Mouse (Mus musculus): Measurements from ENCODE around the gene Arhgef19. TPM values are rescaled to one million over a fixed set of nuclear protein-coding genes. Genes with fewer than 3 reads are reported as not detected.
A peak's percentile ranks its signal among the peaks of the same experiment; 100 is the strongest.

Gene Arhgef19
- polyA plus RNA-seq, 1 experiment, result 2.6 TPM

DNA sequence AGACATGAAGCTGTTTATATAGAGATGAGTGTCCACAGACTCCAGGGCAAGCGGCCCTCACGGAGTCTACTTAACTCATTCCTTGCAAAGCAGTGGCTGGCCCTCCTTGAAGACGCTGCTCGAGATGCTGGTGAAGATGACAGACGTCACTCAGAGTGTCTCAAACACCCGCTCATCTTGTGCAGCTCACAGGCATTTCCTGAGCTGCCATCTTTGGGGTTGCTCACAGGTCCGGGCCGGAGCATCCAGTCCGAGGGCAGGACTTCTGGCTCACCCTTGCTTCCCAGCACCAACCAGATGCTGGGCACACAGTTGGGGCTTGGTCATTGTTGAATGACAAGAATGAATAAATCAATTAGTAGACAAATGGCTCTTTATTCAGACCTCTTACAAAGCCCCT lies 26.4 kb upstream of the Arhgef19 start:
- no peak for DNase-seq (ENCODE audit: low read depth)
- TF ChIP-seq CTCF (IDR thresholded peaks at IDR 0.05; ENCODE audit: borderline replicate concordance, extremely low read depth, insufficient read depth, insufficient read length), result no peak
- no peak for TF ChIP-seq POLR2A (IDR thresholded peaks at IDR 0.05; ENCODE audit: borderline replicate concordance, extremely low read depth, insufficient read depth, insufficient read length, poor library complexity, severe bottlenecking)

DNA sequence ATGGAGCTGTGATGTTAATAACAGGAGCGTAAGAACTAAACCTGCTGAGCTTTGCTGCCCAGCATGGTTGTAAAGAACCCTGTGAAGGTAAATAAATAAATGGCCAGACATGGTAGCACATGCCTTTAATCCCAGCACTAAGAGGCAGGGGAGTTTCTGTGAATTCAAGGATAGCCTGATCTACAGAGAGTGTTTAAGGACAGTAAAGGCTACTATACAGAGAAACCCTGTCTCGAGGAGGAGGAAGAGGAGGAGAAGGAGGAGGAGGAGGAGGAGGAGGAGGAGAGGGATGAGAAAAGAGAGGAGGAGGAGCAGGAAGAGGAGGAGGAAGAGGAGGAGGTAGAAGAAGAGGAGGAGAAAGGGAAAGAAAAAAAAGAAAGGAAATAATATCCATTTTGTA lies 26.0 kb upstream of the Arhgef19 start:
- peak; percentile 5 for DNase-seq (ENCODE audit: low read depth)
- no peak for TF ChIP-seq POLR2A (IDR thresholded peaks at IDR 0.05; ENCODE audit: borderline replicate concordance, extremely low read depth, insufficient read depth, insufficient read length, poor library complexity, severe bottlenecking)
- TF ChIP-seq CTCF (IDR thresholded peaks at IDR 0.05; ENCODE audit: borderline replicate concordance, extremely low read depth, insufficient read depth, insufficient read length), result no peak

DNA sequence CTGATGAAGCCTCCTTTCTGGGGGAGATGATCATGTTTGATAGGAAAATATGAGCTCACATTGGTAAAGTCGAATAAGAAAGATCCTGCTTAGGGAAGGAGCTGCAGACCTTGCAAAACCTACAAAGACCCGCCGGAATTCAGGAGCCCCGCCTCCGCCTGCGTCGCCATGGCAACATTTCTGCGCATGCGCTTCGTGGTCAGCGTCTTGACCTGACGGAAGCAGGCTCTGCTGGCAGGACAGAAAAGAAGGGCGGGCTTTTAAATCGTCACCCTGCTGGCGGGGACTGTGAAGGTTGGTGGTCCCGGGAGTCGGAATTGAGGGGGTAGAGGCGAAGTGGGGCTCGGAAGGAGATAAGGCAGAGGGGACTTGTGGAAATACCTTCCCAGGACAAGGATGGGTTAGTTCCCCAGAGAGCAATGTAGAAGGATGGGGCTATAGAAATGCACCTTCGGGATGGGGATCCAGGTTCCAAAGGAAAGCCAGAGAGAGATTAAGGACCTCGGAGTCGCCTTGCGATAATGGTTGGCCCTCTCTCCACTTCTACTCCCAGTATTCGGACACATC lies 25.4 kb upstream of the Arhgef19 start, which contains the start of gene Rsg1:
TSS of gene Rsg1 (plus strand) at position 187 of the 567 bp plus-strand sequence.
- peak; percentile 99 for DNase-seq (ENCODE audit: low read depth)
- peak; percentile 34; the same call in 1 of the 2 replicates for TF ChIP-seq POLR2A (IDR thresholded peaks at IDR 0.05; ENCODE audit: borderline replicate concordance, extremely low read depth, insufficient read depth, insufficient read length, poor library complexity, severe bottlenecking)
- TF ChIP-seq CTCF (IDR thresholded peaks at IDR 0.05; ENCODE audit: borderline replicate concordance, extremely low read depth, insufficient read depth, insufficient read length), result no peak

DNA sequence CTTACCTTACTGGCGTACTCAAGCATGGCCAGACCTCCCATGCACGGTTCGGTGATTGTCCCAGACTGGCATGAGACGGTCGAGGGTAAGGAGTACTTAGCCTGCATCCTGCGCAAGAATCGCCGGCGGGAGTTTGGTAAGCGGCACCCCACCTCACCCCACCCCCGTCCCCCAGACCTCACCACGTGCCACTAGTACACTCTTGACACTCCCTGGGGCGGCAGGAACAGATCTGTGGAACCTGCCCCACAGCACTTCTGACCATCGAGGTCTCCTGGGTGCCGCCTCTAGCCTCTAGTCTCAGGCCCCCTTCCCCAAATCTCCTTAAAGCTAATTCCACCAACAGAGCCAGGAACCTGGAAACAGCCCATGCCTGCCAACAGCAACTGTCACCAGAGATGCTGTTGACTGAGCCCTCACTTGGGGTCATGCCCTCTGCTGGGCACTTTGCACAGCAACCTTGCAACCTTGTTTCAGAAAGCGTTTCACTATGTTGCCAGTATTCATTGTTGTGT lies 24.9 kb upstream of the Arhgef19 start:
- TF ChIP-seq CTCF (IDR thresholded peaks at IDR 0.05; ENCODE audit: borderline replicate concordance, extremely low read depth, insufficient read depth, insufficient read length) (peak; percentile 52; the same call in 1 of the 2 replicates), POLR2A (IDR thresholded peaks at IDR 0.05; ENCODE audit: borderline replicate concordance, extremely low read depth, insufficient read depth, insufficient read length, poor library complexity, severe bottlenecking) (no peak)
- DNase-seq (ENCODE audit: low read depth), result peak; percentile 47

DNA sequence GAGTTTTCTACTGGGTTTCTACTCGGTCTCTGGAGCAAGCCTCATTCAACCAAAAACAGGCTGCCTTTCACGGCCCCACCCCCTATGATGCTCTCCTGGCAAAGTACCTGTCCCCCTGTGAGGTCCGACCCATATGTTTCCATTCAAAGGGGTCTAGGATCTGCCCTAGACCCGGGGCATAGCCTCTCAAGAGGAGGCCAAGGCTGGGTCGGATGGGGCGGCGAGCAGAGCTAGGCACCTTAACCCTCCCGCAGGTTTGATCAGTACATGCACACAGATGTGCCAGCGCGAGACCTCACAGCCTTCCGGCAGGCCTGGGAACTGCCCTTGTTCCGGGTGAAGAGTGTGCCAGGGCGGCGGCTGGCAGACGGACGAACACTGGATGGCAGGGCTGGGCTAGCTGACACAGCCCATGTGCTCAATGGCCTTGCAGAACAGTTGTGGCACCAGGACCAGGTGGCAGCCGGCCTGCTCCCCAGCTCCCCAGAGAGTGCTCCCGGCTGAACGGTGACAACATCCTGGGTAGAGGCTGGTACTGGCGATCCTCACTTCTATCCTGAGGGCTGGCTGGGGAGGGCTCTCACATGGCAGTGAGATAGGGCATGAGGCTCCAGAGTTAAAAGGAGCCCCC lies 19.6 kb upstream of the Arhgef19 start:
- DNase-seq (ENCODE audit: low read depth), result no peak
- no peak for TF ChIP-seq CTCF (IDR thresholded peaks at IDR 0.05; ENCODE audit: borderline replicate concordance, extremely low read depth, insufficient read depth, insufficient read length)
- no peak for TF ChIP-seq POLR2A (IDR thresholded peaks at IDR 0.05; ENCODE audit: borderline replicate concordance, extremely low read depth, insufficient read depth, insufficient read length, poor library complexity, severe bottlenecking)

DNA sequence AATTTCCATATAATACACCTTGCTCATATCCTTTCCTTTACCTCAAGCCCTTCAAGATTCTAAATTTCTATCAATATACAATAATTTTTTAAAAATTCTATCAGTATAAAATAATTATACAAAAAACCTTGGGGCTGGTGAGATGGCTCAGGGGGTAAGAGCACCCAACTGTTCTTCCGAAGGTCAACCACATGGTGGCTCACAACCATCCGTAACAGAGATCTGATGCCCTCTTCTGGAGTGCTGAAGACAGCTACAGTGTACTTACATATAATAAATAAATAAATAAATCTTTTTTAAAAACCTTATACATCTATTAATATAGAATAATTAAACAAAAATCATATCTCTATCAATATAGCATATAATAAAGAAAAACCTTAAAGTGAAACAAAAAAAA lies 17.5 kb upstream of the Arhgef19 start:
- DNase-seq (ENCODE audit: low read depth), result no peak

DNA sequence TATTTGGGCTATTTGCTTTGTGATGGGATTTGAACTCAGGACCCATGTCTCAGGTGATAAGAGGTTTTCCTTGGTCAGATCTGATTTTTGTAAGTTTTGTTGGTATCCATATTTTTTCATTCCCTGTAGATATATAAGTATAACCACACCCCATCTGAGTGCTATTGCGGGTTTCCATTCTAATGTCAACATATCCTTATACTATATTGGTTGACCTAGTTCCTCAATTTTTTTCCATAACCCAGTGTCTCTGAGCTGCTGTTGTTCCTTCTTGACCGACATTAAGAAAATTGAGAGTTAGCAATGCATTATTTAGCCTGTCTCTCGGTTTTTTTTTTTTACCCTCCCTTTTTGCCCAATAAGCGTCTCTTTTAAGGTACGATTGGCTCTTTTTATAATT lies 16.5 kb upstream of the Arhgef19 start:
- TF ChIP-seq POLR2A (IDR thresholded peaks at IDR 0.05; ENCODE audit: borderline replicate concordance, extremely low read depth, insufficient read depth, insufficient read length, poor library complexity, severe bottlenecking) (no peak), CTCF (IDR thresholded peaks at IDR 0.05; ENCODE audit: borderline replicate concordance, extremely low read depth, insufficient read depth, insufficient read length) (no peak)
- no peak for DNase-seq (ENCODE audit: low read depth)

More for the DNA sequence above, 17.5 kb upstream of the Arhgef19 start:
- no peak for TF ChIP-seq POLR2A (IDR thresholded peaks at IDR 0.05; ENCODE audit: borderline replicate concordance, extremely low read depth, insufficient read depth, insufficient read length, poor library complexity, severe bottlenecking)
- no peak for TF ChIP-seq CTCF (IDR thresholded peaks at IDR 0.05; ENCODE audit: borderline replicate concordance, extremely low read depth, insufficient read depth, insufficient read length)

DNA sequence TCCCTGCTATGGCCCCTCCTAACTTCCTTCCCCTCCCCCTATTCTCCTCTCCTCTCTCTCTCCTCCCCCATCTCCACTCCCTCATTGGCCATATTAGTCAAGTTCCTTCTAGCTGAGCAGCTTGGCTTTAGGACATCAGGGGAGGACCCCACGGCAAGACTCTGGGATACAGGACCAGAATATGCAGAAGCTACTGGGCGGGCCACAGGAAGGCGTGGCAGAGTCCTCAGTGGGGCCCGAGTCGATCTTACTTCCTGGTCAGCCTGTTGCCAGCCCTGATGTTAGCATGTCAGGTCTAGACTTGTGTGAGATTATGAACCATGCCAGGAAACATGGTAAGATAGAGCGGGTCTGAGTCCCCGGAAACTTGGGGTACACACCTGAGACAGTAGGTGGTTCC lies 10.6 kb upstream of the Arhgef19 start:
- no peak for TF ChIP-seq POLR2A (IDR thresholded peaks at IDR 0.05; ENCODE audit: borderline replicate concordance, extremely low read depth, insufficient read depth, insufficient read length, poor library complexity, severe bottlenecking)
- TF ChIP-seq CTCF (IDR thresholded peaks at IDR 0.05; ENCODE audit: borderline replicate concordance, extremely low read depth, insufficient read depth, insufficient read length), result no peak
- no peak for DNase-seq (ENCODE audit: low read depth)

DNA sequence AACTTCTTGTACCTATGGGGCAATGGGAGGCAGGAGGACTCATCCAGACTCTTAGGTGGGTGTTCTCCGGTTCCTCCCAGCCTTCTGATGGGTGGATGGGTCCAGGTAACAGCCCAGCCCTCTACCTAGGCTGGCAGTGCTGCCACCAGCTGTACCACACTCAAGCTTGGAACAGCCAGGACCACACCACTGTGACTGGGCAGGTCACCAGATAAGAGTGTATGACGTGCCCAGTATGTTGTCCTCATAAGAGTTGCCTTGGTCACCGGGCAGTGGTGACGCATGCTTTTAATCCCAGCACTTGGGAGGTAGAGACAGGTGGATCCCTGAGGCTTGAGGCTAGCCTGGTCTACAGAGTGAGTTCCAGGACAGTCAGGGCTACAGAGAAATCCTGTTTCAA lies 6.1 kb upstream of the Arhgef19 start:
- TF ChIP-seq CTCF (IDR thresholded peaks at IDR 0.05; ENCODE audit: borderline replicate concordance, extremely low read depth, insufficient read depth, insufficient read length) (no peak), POLR2A (IDR thresholded peaks at IDR 0.05; ENCODE audit: borderline replicate concordance, extremely low read depth, insufficient read depth, insufficient read length, poor library complexity, severe bottlenecking) (no peak)

DNA sequence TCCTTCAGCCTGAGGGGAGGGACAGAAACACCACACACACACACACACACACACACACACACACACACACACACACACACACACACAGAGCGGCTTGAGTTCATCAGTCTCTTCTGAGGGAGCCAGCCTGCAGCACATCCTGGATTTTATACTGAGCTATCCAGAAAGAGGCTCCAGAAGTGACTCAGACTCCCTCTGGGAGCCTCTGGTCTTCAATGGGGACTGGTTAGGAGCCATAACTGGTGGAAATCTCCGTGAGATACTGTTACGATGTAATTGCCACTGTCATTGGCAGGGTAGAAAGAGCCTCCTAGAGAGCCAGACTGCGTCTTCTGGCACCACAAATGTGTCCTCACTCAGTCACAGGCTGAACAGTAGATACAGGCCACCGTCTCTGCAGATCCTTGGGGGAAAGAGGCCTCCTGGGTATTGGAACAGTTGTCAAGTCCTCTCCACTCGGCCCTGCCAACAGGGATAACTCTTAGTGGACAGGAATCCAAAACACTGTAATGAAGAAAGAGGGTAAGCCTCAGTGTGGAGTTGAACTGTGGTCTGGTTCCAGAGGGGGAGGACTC lies 3.7 kb upstream of the Arhgef19 start:
- TF ChIP-seq POLR2A (IDR thresholded peaks at IDR 0.05; ENCODE audit: borderline replicate concordance, extremely low read depth, insufficient read depth, insufficient read length, poor library complexity, severe bottlenecking), result no peak
- no peak for TF ChIP-seq CTCF (IDR thresholded peaks at IDR 0.05; ENCODE audit: borderline replicate concordance, extremely low read depth, insufficient read depth, insufficient read length)
- DNase-seq (ENCODE audit: low read depth), result no peak

More for the DNA sequence above, 6.1 kb upstream of the Arhgef19 start:
- no peak for DNase-seq (ENCODE audit: low read depth)

DNA sequence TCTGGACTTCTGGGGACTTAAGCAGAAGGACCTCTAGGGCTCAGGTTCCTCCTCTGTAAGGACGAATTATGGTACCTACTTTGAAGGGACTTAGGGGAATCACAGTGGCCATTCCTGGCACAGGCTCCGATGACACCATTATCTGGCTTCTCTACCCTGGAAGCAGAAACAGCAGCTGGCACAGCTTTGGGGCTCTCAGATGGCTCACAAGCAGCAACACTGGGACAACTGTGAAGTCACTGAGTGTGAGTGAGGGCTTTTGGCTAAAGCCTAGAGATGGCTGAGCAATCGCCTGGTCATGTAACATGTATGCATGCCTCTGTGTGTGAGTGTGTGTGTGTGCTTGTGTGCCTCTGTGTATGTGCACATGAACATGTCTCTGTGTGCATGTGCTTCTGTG lies 2.4 kb upstream of the Arhgef19 start:
- TF ChIP-seq POLR2A (IDR thresholded peaks at IDR 0.05; ENCODE audit: borderline replicate concordance, extremely low read depth, insufficient read depth, insufficient read length, poor library complexity, severe bottlenecking) (no peak), CTCF (IDR thresholded peaks at IDR 0.05; ENCODE audit: borderline replicate concordance, extremely low read depth, insufficient read depth, insufficient read length) (no peak)
- no peak for DNase-seq (ENCODE audit: low read depth)

All from brain, embryonic 14.5 days (tissue).